Mouse (Mus musculus): Measurements from ENCODE around the gene Phka1.

GRCm38 (mm10) chrX:102645146-102645545 is 1.1 kb upstream of the Phka1 start:
- TF ChIP-seq CTCF (conservative IDR thresholded peaks at IDR 0.05; ENCODE audit: low read length) (no peak), POU5F1 (IDR thresholded peaks at IDR 0.05; ENCODE audit: borderline replicate concordance, low read length) (no peak)
